Comparison of ENCODE assay signal across 14 mouse cellular contexts in genomic region chr9:25490278-25491145, GRCm38 (mm10). TPM values are rescaled to one million over a fixed set of nuclear protein-coding genes. Genes with fewer than 3 reads are reported as not detected.
DNase-seq lines count a peak whose midpoint lies in the region; ATAC-seq and TF ChIP-seq lines count a peak whose summit lies in the region.
"Had no signal": no experiment of that assay in that cellular context is flagged by ENCODE, and none has a peak within 500 bp of the region (broad histone marks: within the 10 kb centered on the region; RNA-seq: fewer than 3 reads in every experiment).

No protein-coding gene starts in this region.

- peak overlapping the region; percentile 35 for H3K4me3 ChIP-seq in gastrocnemius, adult 2 months
- H3K4me3 ChIP-seq: limb, embryonic 13.5 days; megakaryocyte, embryonic 14.5 days; neural tube, embryonic 12.5 days had no signal

- H3K27ac ChIP-seq in gastrocnemius, adult 2 months, result peak overlapping the region; percentile 4
- H3K27ac ChIP-seq: limb, embryonic 13.5 days; neural tube, embryonic 12.5 days had no signal

- intact Hi-C loops in gastrocnemius, adult 2 months (cut with DNase I), result no loop called here
- intact Hi-C loops in left cerebral cortex, postnatal 4 days (cut with DNase I), result no loop called here

- peak; percentile 24 for ATAC-seq in megakaryocyte progenitor cell, adult 5-6 weeks (replicated peaks; ENCODE audit: poor library complexity)
- ATAC-seq: inflammation-experienced regulatory T-cells, adult 6 months; liver, postnatal 0 days had no signal

- DNase-seq in gastrocnemius, adult 2 months, result no peak
- no peak for DNase-seq in gastrocnemius, postnatal 10 days
- peak; percentile 7 for DNase-seq in left cerebral cortex, postnatal 4 days
- no peak for DNase-seq in left cerebral cortex, adult 18-20 months (ENCODE audit: low spot score in 2 of 2)
- no peak for DNase-seq in ovary, postnatal 36 days (ENCODE audit: low spot score)
- DNase-seq in gastrocnemius, adult 8-10 months (ENCODE audit: low spot score in 2 of 2), result no peak
- DNase-seq: cerebellum, adult 9-11 months; kidney, postnatal 25 days; liver, postnatal 0 days had no signal

- TF ChIP-seq CTCF in gastrocnemius, adult 2 months (IDR thresholded peaks at IDR 0.05), result no peak

RNA-seq across cellular contexts. Expression of gene Eepd1, which starts 9.2 kb away (rescaled TPM):
- total RNA-seq in gastrocnemius, adult 2 months (2021), result 100 to 1,000 TPM in 1 of 2 experiments, 10 to 100 TPM in 1; 99.2 to 114 TPM
- total RNA-seq in gastrocnemius, postnatal 10 days (2021), result 10 to 100 TPM; 49.4 to 59.9 TPM
- 10 to 100 TPM; 17.2 to 17.5 TPM for total RNA-seq in left cerebral cortex, postnatal 4 days (2021)
- total RNA-seq in left cerebral cortex, adult 18-20 months (2021), result 10 to 100 TPM; 23.6 to 23.8 TPM
- 4.4 and 4.8 TPM in 2 replicates for total RNA-seq in megakaryocyte progenitor cell, adult 5-6 weeks (2015)
- 7.3 and 10.5 TPM in 2 replicates for total RNA-seq in megakaryocyte progenitor cell, adult 5-6 weeks (2017)
- 100 to 1,000 TPM; 116 to 150 (median 135) TPM for total RNA-seq in gastrocnemius, adult 8-10 months (2022)
